Mouse (Mus musculus): ENCODE data around the gene Rbm4b. TPM values are rescaled to one million over a fixed set of nuclear protein-coding genes. Genes with fewer than 3 reads are reported as not detected.
"Not testable (repeated sequence)": the region's sequence is repeated elsewhere in the genome, so short reads cannot be mapped to it uniquely, and the experiment has no call there.

The Rbm4b gene
- total and polyA plus RNA-seq, 3 experiments, result 7.0 to 11.1 TPM; not detected in 1

DNA sequence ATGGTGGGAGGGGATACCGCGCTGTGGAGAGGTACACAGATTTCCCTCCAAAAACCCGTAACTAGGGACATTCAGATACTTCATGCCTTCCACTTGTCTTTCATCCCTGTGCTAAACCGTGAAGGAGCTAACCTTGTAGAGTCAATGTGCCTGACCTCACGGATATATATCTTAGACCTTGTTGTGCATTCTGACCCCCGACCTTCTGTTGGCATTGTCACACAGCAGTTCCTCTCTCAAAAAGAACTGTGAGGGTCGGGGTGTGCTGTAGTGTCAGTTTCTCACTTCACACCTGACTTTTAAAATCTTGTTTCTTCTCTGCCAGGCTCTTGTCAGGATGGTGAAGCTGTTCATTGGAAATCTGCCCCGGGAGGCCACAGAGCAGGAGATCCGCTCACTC, 624 bp downstream of the Rbm4b start:
- no peak for DNase-seq (ENCODE audit: low read depth, low spot score)
- H3K27ac ChIP-seq (ENCODE audit: control insufficient read depth, low read depth, low read length), result no peak overlapping the region
- H3K4me3 ChIP-seq (ENCODE audit: control insufficient read depth in 1 of 2, insufficient read depth in 1 of 2, low read depth in 2 of 2, low read length in 2 of 2), result peak overlapping the region; percentile 87 to 89

DNA sequence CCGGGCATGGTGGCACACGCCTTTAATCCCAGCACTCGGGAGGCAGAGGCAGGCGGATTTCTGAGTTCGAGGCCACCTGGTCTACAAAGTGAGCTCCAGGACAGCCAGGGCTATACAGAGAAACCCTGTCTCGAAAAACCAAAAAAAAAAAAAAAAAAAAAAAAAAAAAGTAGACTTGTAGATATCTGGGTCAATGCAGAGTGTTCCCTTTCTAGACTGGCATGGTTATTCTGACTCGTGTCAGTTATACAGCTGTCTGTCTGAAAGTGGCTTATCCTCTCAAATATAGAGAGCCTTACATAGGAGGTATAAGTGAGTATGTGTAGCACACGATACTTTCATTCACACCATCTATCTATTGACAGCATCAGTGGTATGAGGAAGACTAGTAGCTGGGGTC, 4.2 kb downstream of the Rbm4b start:
- not testable (repeated sequence) for H3K4me1 ChIP-seq (ENCODE audit: control insufficient read depth in 1 of 2, insufficient read depth in 2 of 2, low read length in 2 of 2); H3K9me3 ChIP-seq (replicated peaks; ENCODE audit: insufficient read depth, low read length); DNase-seq (ENCODE audit: low read depth, low spot score); H3K27me3 ChIP-seq (ENCODE audit: control insufficient read depth in 1 of 2, insufficient read depth in 2 of 2, low read length in 2 of 2); H3K27ac ChIP-seq (ENCODE audit: control insufficient read depth, low read depth, low read length); H3K4me3 ChIP-seq (ENCODE audit: control insufficient read depth in 1 of 2, insufficient read depth in 1 of 2, low read depth in 2 of 2, low read length in 2 of 2); H3K9ac ChIP-seq (ENCODE audit: control insufficient read depth, low read depth, low read length, poor library complexity, severe bottlenecking)
- peaks cover 14% of the 10 kb centered on the region for H3K79me2 ChIP-seq (ENCODE audit: control insufficient read depth, insufficient read depth, low read length, poor library complexity)
- H3K36me3 ChIP-seq (ENCODE audit: control insufficient read depth in 1 of 2, insufficient read depth in 2 of 2, low read length in 2 of 2), result peaks cover 13 to 17% of the 10 kb centered on the region in 2 experiments
- peak; percentile 61; the same call in 1 of the 2 replicates for TF ChIP-seq ZNF384 (IDR thresholded peaks at IDR 0.05; ENCODE audit: low read depth, low read length)

More for the DNA sequence above, 624 bp downstream of the Rbm4b start:
- H3K9ac ChIP-seq (ENCODE audit: control insufficient read depth, low read depth, low read length, poor library complexity, severe bottlenecking), result peak overlapping the region; percentile 91
- H3K9me3 ChIP-seq (replicated peaks; ENCODE audit: insufficient read depth, low read length), result no peaks in the 10 kb centered on the region
- TF ChIP-seq RCOR1 (IDR thresholded peaks at IDR 0.05; ENCODE audit: low read depth, low read length) (no peak), MXI1 (IDR thresholded peaks at IDR 0.05; ENCODE audit: low read depth, low read length) (peak; percentile 6; the same call in 1 of the 2 replicates), RAD21 (IDR thresholded peaks at IDR 0.05; ENCODE audit: low read depth, low read length) (no peak), ZNF384 (IDR thresholded peaks at IDR 0.05; ENCODE audit: low read depth, low read length) (no peak), MAFK (IDR thresholded peaks at IDR 0.05; ENCODE audit: borderline replicate concordance, low read depth, low read length) (no peak)
- no peaks in the 10 kb centered on the region; a peak in 1 of 4 replicates for H3K4me1 ChIP-seq (ENCODE audit: control insufficient read depth in 1 of 2, insufficient read depth in 2 of 2, low read length in 2 of 2)
- H3K27me3 ChIP-seq (ENCODE audit: control insufficient read depth in 1 of 2, insufficient read depth in 2 of 2, low read length in 2 of 2), result no peaks in the 10 kb centered on the region
- peaks cover 9% of the 10 kb centered on the region for H3K79me2 ChIP-seq (ENCODE audit: control insufficient read depth, insufficient read depth, low read length, poor library complexity)
- peaks cover 8 to 13% of the 10 kb centered on the region in 2 experiments for H3K36me3 ChIP-seq (ENCODE audit: control insufficient read depth in 1 of 2, insufficient read depth in 2 of 2, low read length in 2 of 2)

DNA sequence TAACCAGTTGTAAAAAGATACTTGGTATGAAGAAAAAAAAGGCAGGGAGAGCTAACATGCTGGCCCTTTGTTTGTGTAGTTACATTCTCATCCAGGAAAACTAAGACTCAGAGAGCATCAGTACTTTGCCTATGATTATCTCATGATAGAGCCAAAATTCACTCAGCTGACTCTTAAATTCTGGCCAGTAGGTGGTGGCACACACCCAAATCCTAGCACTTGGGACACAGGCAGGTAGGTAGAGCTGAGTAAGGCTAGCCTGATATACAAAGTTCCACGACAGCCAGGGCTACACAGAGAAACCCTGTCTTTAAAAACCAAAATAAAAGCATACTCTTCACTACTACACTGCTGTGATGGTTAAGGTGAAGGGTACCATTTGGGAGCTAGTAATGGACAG, 6.6 kb downstream of the Rbm4b start:
- Histone ChIP-seq H3K4me3 (ENCODE audit: control insufficient read depth in 1 of 2, insufficient read depth in 1 of 2, low read depth in 2 of 2, low read length in 2 of 2) (no peak overlapping the region), H3K79me2 (ENCODE audit: control insufficient read depth, insufficient read depth, low read length, poor library complexity) (peaks cover 18% of the 10 kb centered on the region), H3K27me3 (ENCODE audit: control insufficient read depth in 1 of 2, insufficient read depth in 2 of 2, low read length in 2 of 2) (no peaks in the 10 kb centered on the region), H3K27ac (ENCODE audit: control insufficient read depth, low read depth, low read length) (no peak overlapping the region), H3K4me1 (ENCODE audit: control insufficient read depth in 1 of 2, insufficient read depth in 2 of 2, low read length in 2 of 2) (no peaks in the 10 kb centered on the region), H3K9me3 (replicated peaks; ENCODE audit: insufficient read depth, low read length) (no peaks in the 10 kb centered on the region), H3K36me3 (ENCODE audit: control insufficient read depth in 1 of 2, insufficient read depth in 2 of 2, low read length in 2 of 2) (peaks cover 9 to 33% of the 10 kb centered on the region in 2 experiments), H3K9ac (ENCODE audit: control insufficient read depth, low read depth, low read length, poor library complexity, severe bottlenecking) (no peak overlapping the region)
- DNase-seq (ENCODE audit: low read depth, low spot score), result no peak
- TF ChIP-seq UBTF (IDR thresholded peaks at IDR 0.05; ENCODE audit: borderline replicate concordance, insufficient read depth, low read depth, low read length) (no peak), ELF1 (IDR thresholded peaks at IDR 0.05; ENCODE audit: low read depth, low read length) (no peak), ZC3H11A (IDR thresholded peaks at IDR 0.05; ENCODE audit: low read depth, low read length) (no peak), RAD21 (IDR thresholded peaks at IDR 0.05; ENCODE audit: low read depth, low read length) (peak; percentile 9; the same call in 1 of the 2 replicates), MYB (IDR thresholded peaks at IDR 0.05; ENCODE audit: low read depth, low read length) (no peak), CTCF (IDR thresholded peaks at IDR 0.05 in 2 of 3, conservative IDR thresholded peaks at IDR 0.05 in 1 of 3; ENCODE audit: control insufficient read depth in 1 of 3, insufficient read depth in 1 of 3, low read depth in 2 of 3, low read length in 3 of 3, poor library complexity in 1 of 3, severe bottlenecking in 1 of 3) (peak in 1 of 3 experiments; percentile 30; a peak in 2 of 6 replicates), KAT2A (conservative IDR thresholded peaks at IDR 0.05; ENCODE audit: low read depth, low read length) (no peak)
